Mouse (Mus musculus): ENCODE measurements around the gene Cdc34. TPM values are rescaled to one million over a fixed set of nuclear protein-coding genes. Genes with fewer than 3 reads are reported as not detected.
"Not testable (repeated sequence)": the region's sequence is repeated elsewhere in the genome, so short reads cannot be mapped to it uniquely, and the experiment has no call there.

Gene Cdc34
- polyA plus RNA-seq, 1 experiment from 2014 or later = 81.8 TPM

DNA sequence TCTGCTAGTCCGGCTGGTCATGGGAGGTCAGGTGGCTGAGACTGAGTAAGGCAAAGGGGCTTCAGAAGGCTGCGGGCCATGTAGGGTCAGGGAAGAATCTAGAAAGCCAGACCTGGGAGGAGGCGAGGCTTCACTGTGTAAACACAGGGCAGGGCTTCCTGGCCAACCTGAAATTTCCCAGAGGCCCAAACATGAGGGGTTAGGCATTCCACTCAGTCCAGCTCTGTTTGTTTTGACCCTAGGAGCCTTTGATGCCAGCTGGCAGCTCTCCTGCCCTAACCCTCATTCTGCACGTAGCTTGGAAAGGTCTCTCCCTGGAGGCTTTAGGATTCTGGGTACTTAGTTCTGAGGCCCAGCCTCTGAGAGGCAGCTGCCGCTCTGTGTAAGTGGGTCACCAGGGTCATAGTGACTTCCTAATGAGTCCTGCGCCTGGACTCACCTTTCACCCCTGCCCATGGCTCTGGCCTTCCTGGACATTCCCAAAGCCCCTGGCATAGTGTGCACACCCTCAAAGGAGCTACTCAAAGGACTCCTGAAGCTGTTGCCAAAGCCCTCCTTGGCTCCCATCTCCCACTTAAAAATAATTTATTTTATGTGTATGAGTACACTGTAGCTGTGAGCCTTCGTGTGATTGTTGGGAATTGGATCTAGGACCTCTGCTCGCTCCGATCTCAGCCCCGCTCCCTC, 19.6 kb downstream of the Cdc34 start:
- H3K9ac ChIP-seq = no peak overlapping the region
- H3K4me1 ChIP-seq (replicated peaks; ENCODE audit: control insufficient read depth, insufficient read depth, low read length) = peaks cover 16% of the 10 kb centered on the region
- H3K4me2 ChIP-seq (replicated peaks) = no peak overlapping the region
- H3K4me3 ChIP-seq (replicated peaks; ENCODE audit: low read length) = no peak overlapping the region
- no peaks in the 10 kb centered on the region for H3K36me3 ChIP-seq (replicated peaks; ENCODE audit: control insufficient read depth, insufficient read depth)
- DNase-seq (ENCODE audit: low spot score) (no peak), ATAC-seq (ENCODE audit: low FRiP score) (no peak)
- H3K9me3 ChIP-seq (ENCODE audit: control insufficient read depth, low read length) = no peaks in the 10 kb centered on the region
- H3K27ac ChIP-seq = 0 out of 2 replicates have a peak overlapping the region, but pooled peaks have one; percentile 17
- no peaks in the 10 kb centered on the region for H3K27me3 ChIP-seq (ENCODE audit: control insufficient read depth, insufficient read depth, low read length)
- WGBS = 65% methylated on average over 10 of the region's 10 CpGs

DNA sequence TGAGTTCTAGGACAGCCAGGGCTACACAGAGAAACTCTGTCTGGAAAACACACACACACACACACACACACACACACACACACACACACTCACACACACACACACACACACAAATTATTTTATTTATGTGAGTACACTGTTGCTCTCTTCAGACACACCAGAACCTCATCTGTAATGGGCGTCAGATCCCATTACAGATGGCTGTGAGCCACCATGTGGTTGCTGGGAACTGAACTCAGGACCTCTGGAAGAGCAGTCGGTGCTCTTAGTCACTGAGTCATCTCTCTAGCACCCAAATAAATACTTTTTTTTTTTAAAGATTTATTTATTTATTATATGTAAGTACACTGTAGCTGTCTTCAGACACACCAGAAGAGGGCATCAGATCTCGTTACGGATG, 21.0 kb downstream of the Cdc34 start:
- not testable (repeated sequence) for H3K27ac ChIP-seq; DNase-seq (ENCODE audit: low spot score); H3K9me3 ChIP-seq (ENCODE audit: control insufficient read depth, low read length); ATAC-seq (ENCODE audit: low FRiP score); H3K4me3 ChIP-seq (replicated peaks; ENCODE audit: low read length); H3K9ac ChIP-seq; H3K27me3 ChIP-seq (ENCODE audit: control insufficient read depth, insufficient read depth, low read length); H3K4me2 ChIP-seq (replicated peaks); H3K36me3 ChIP-seq (replicated peaks; ENCODE audit: control insufficient read depth, insufficient read depth)
- H3K4me1 ChIP-seq (replicated peaks; ENCODE audit: control insufficient read depth, insufficient read depth, low read length) = peaks cover 29% of the 10 kb centered on the region
- WGBS = 82% methylated on average over 2 of the region's 4 CpGs

DNA sequence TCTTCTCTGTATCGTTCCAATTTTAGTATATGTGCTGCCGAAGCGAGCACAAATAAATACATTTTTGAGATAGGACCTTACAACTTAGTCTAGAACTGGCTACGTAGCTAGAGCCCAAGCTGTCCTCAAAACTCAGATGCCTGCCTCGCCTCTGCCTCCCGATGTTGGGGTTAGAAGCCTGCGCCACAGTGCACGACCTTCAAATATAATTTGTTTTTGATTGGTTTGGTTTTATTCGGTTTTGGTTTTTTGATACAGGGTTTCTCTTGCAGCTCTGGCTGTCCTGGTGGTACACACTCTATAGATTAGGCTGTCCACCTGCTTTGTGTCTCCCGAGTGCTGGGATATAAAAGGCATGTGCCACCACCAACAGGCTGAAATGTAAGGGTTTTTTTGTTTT, 21.5 kb downstream of the Cdc34 start:
- Histone ChIP-seq H3K4me1 (replicated peaks; ENCODE audit: control insufficient read depth, insufficient read depth, low read length) (peaks cover 29% of the 10 kb centered on the region), H3K27ac (peak overlapping the region; percentile 72), H3K4me3 (replicated peaks; ENCODE audit: low read length) (peak overlapping the region; percentile 82), H3K4me2 (replicated peaks) (peak overlapping the region; percentile 51), H3K9ac (peak overlapping the region; percentile 56; the same call in 1 of the 2 replicates), H3K36me3 (replicated peaks; ENCODE audit: control insufficient read depth, insufficient read depth) (no peaks in the 10 kb centered on the region), H3K9me3 (ENCODE audit: control insufficient read depth, low read length) (no peaks in the 10 kb centered on the region), H3K27me3 (ENCODE audit: control insufficient read depth, insufficient read depth, low read length) (no peaks in the 10 kb centered on the region)
- DNase-seq (ENCODE audit: low spot score) (no peak), ATAC-seq (ENCODE audit: low FRiP score) (no peak)
- 80% methylated on average over 10 of the region's 10 CpGs for WGBS

- no peaks in the 10 kb centered on the region for H3K9me3 ChIP-seq (ENCODE audit: control insufficient read depth, low read length)
- H3K4me3 ChIP-seq (replicated peaks; ENCODE audit: low read length) = peak within 1 kb of the TSS; percentile 82
- ATAC-seq (ENCODE audit: low FRiP score) (peak; percentile 96), DNase-seq (ENCODE audit: low spot score) (peak; percentile 99)
- no peaks in the 10 kb centered on the region for H3K27me3 ChIP-seq (ENCODE audit: control insufficient read depth, insufficient read depth, low read length)
- peak within 1 kb of the TSS; percentile 93 for H3K9ac ChIP-seq
- peaks cover 29% of the 10 kb centered on the region for H3K4me1 ChIP-seq (replicated peaks; ENCODE audit: control insufficient read depth, insufficient read depth, low read length)
- H3K27ac ChIP-seq = peak within 1 kb of the TSS; percentile 82
- whole genome bisulfite sequencing = under 1% methylated on average over 30 of the region's 65 CpGs
- peak within 1 kb of the TSS; percentile 91 for H3K4me2 ChIP-seq (replicated peaks)
- peaks cover 8% of the 10 kb centered on the region; the same call in 1 of the 2 replicates for H3K36me3 ChIP-seq (replicated peaks; ENCODE audit: control insufficient read depth, insufficient read depth)
These were observed 22.3 kb downstream of the Cdc34 start, which contains the start of gene Bsg for GRCm38 (mm10) chr10:79704065-79704969. Bsg (plus strand) TSS chr10:79704491.

DNA sequence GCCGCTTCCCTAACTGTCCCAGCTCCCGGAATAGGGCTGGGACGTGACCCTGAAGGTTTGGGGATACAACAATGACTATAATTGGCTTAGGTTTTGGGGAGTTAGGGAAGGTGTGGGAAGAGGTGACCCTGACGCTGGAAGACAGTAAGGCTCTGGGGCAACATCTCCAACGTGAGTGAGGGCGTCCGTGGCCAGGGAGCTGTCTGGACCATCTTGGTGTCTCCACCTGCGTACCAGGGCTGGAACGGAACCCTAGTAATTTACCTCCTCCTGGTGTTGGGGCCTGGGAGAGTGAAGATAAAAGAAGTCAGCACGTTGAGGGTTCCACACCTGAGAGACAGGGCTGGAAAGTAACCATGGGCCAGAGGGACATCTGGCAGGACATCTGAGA, 23.0 kb downstream of the Cdc34 start:
- Histone ChIP-seq H3K4me3 (replicated peaks; ENCODE audit: low read length) (peak overlapping the region; percentile 82), H3K4me2 (replicated peaks) (peak overlapping the region; percentile 91), H3K9ac (peak overlapping the region; percentile 93), H3K9me3 (ENCODE audit: control insufficient read depth, low read length) (no peaks in the 10 kb centered on the region), H3K4me1 (replicated peaks; ENCODE audit: control insufficient read depth, insufficient read depth, low read length) (peaks cover 29% of the 10 kb centered on the region), H3K27me3 (ENCODE audit: control insufficient read depth, insufficient read depth, low read length) (no peaks in the 10 kb centered on the region), H3K27ac (no peak overlapping the region), H3K36me3 (replicated peaks; ENCODE audit: control insufficient read depth, insufficient read depth) (peaks cover 14% of the 10 kb centered on the region)
- ATAC-seq (ENCODE audit: low FRiP score) = no peak
- no peak for DNase-seq (ENCODE audit: low spot score)
- 7% methylated on average over 10 of the region's 10 CpGs for WGBS

GRCm38 (mm10) chr10:79705951-79706350, 24.0 kb downstream of the Cdc34 start:
- H3K4me2 ChIP-seq (replicated peaks) = peak overlapping the region; percentile 91
- peaks cover 24% of the 10 kb centered on the region for H3K36me3 ChIP-seq (replicated peaks; ENCODE audit: control insufficient read depth, insufficient read depth)
- peak overlapping the region; percentile 82 for H3K4me3 ChIP-seq (replicated peaks; ENCODE audit: low read length)
- peaks cover 29% of the 10 kb centered on the region for H3K4me1 ChIP-seq (replicated peaks; ENCODE audit: control insufficient read depth, insufficient read depth, low read length)
- H3K27me3 ChIP-seq (ENCODE audit: control insufficient read depth, insufficient read depth, low read length) = no peaks in the 10 kb centered on the region
- H3K9ac ChIP-seq = peak overlapping the region; percentile 31; the same call in 1 of the 2 replicates
- H3K27ac ChIP-seq = no peak overlapping the region
- 80% methylated on average over 5 of the region's 5 CpGs for WGBS
- DNase-seq (ENCODE audit: low spot score) (no peak), ATAC-seq (ENCODE audit: low FRiP score) (no peak)
- no peaks in the 10 kb centered on the region for H3K9me3 ChIP-seq (ENCODE audit: control insufficient read depth, low read length)

DNA sequence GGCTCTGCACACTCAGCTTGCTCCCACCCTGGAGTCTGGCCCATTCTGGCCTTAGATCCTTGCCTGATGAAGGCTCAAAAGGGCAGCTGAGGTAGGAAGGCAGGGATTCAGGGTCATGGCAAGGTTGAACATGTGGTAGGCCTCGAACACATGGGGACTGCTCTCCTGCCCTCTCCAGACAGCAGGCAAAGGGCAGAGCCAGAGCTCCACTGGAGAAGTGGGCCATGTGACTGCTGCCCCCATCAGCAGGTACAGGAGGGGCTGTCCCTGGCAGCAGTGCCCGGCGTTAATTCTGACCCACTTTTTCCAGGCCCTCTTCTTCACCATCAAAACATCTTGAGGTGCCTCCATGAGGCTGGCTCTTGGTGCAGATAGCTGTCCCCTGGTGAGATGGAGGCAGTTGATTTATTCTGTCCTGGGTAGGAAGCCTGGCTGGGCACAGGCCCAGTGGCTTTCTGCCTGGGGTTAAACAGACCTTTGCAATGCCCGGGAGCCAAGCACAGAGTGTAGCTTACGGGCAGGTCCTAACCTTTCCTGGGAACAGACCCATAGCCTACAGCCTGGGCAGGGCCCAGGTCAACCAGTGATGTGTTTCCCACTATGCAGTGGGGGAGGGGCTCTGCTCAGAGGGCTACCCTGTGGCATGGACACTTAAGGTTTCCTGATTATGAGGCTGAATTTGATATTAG, 24.6 kb downstream of the Cdc34 start:
- 0 out of 2 replicates have a peak overlapping the region, but pooled peaks have one; percentile 31 for H3K9ac ChIP-seq
- no peaks in the 10 kb centered on the region for H3K27me3 ChIP-seq (ENCODE audit: control insufficient read depth, insufficient read depth, low read length)
- no peaks in the 10 kb centered on the region for H3K9me3 ChIP-seq (ENCODE audit: control insufficient read depth, low read length)
- no peak for DNase-seq (ENCODE audit: low spot score)
- ATAC-seq (ENCODE audit: low FRiP score) = no peak
- 93% methylated on average over 5 of the region's 5 CpGs for WGBS
- H3K4me2 ChIP-seq (replicated peaks) = peak overlapping the region; percentile 91
- H3K4me3 ChIP-seq (replicated peaks; ENCODE audit: low read length) = peak overlapping the region; percentile 82; the same call in 1 of the 2 replicates
- peaks cover 30% of the 10 kb centered on the region for H3K36me3 ChIP-seq (replicated peaks; ENCODE audit: control insufficient read depth, insufficient read depth)
- H3K27ac ChIP-seq = no peak overlapping the region
- peaks cover 29% of the 10 kb centered on the region for H3K4me1 ChIP-seq (replicated peaks; ENCODE audit: control insufficient read depth, insufficient read depth, low read length)

GRCm38 (mm10) chr10:79707162-79707561, 25.2 kb downstream of the Cdc34 start:
- H3K4me3 ChIP-seq (replicated peaks; ENCODE audit: low read length) = no peak overlapping the region
- 79% methylated on average over 1 of the region's 1 CpGs for WGBS
- peaks cover 36% of the 10 kb centered on the region for H3K36me3 ChIP-seq (replicated peaks; ENCODE audit: control insufficient read depth, insufficient read depth)
- H3K9ac ChIP-seq = peak overlapping the region; percentile 31; the same call in 1 of the 2 replicates
- ATAC-seq (ENCODE audit: low FRiP score) (no peak), DNase-seq (ENCODE audit: low spot score) (no peak)
- H3K4me2 ChIP-seq (replicated peaks) = peak overlapping the region; percentile 91
- H3K4me1 ChIP-seq (replicated peaks; ENCODE audit: control insufficient read depth, insufficient read depth, low read length) = peaks cover 29% of the 10 kb centered on the region
- H3K27ac ChIP-seq = no peak overlapping the region
- no peaks in the 10 kb centered on the region for H3K9me3 ChIP-seq (ENCODE audit: control insufficient read depth, low read length)
- H3K27me3 ChIP-seq (ENCODE audit: control insufficient read depth, insufficient read depth, low read length) = no peaks in the 10 kb centered on the region

Data from hindbrain, embryonic 14.5 days (tissue).